Mouse (Mus musculus) C2C12 (cell line): Measurements from ENCODE around the gene Echdc3.

Experiments used
- CEBPB ChIP-seq: IDR thresholded peaks from one replicate; pipeline ENCODE4 v1.6.1; 2011; ENCODE audit warnings: low read depth, mild to moderate bottlenecking, control low read depth, moderate library complexity
- CTCF ChIP-seq: IDR thresholded peaks from one replicate; pipeline ENCODE4 v1.5.1; 2011; ENCODE audit not compliant: control insufficient read depth, insufficient read depth, insufficient read length
- FOSL1 ChIP-seq: IDR thresholded peaks from one replicate; pipeline ENCODE4 v1.8.0; 2011; ENCODE audit warnings: mild to moderate bottlenecking, low read length; ENCODE audit not compliant: poor library complexity, insufficient read depth, severe bottlenecking
- MAX ChIP-seq: IDR thresholded peaks from one replicate; pipeline ENCODE4 v1.6.1; 2011; ENCODE audit warnings: mild to moderate bottlenecking, control low read depth
- MYOD1 ChIP-seq: IDR thresholded peaks from one replicate; pipeline ENCODE4 v1.6.1; 2011; ENCODE audit warnings: low read depth; ENCODE audit not compliant: control insufficient read depth, insufficient read length
- MYOG ChIP-seq: IDR thresholded peaks from one replicate; pipeline ENCODE4 v1.6.1; 2011; ENCODE audit not compliant: control insufficient read depth, insufficient read length; ENCODE audit errors: extremely low read depth
- USF1 ChIP-seq: IDR thresholded peaks from one replicate; pipeline ENCODE4 v1.6.1; 2011; ENCODE audit warnings: low read depth, mild to moderate bottlenecking, control low read depth, moderate library complexity

DNA sequence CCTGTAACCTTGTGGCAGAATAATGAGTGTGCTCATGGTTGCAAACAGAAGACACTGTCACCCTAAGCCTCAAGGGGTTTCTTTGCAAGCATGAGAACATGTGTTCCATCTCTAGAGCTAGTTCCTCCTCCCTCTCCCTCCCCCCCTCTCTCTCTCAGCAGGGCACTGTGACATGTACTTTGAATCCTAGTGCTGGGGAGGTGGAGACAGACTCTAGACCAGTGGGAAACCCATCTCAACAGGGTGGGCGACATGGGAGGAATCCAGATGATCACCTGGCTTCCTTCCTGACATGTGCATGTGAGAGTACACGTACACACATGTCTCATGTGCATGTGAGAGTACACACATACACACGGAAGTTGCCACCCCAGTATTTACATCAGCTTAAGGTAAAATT is 3.1 kb downstream of the Echdc3 start:
- no peak for TF ChIP-seq CEBPB
- TF ChIP-seq CTCF, result no peak
- TF ChIP-seq USF1, result no peak
- TF ChIP-seq MAX, result no peak
- TF ChIP-seq MYOD1, result no peak
- no peak for TF ChIP-seq MYOG
- TF ChIP-seq FOSL1, result no peak
